Mouse (Mus musculus) forelimb bud, embryonic 11.5 days (tissue): ENCODE data around the gene 1700025C18Rik.

ENCODE experiments used
- DNase-seq: peaks from one replicate; pipeline ENCODE4 v3.0.0-alpha.2; 2012; ENCODE audit warnings: low read depth, low spot score

Gene 1700025C18Rik

GRCm38 (mm10) chr2:165078045-165078444, 12.5 kb downstream of the 1700025C18Rik start:
- DNase-seq, result no peak

DNA sequence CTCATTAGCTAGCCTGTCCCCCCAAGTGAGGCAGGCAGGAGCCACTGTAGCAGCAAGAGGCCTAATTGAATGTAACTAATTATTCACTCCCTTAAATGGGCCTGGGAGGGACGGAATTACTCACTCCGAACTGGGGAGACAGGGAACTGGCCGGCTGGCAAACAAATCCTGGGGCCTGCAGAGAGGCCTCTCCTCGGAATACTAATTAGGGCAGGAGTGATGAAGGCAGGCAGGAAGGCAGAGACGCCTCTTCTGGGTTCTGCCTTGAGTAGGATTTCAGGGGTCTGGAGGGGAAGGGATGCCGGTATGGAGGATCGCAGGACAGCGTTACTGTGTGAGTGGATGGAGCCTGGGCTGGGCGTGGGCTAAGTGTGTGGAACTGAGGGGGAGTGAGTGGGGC, 13.5 kb downstream of the 1700025C18Rik start:
- no peak for DNase-seq

DNA sequence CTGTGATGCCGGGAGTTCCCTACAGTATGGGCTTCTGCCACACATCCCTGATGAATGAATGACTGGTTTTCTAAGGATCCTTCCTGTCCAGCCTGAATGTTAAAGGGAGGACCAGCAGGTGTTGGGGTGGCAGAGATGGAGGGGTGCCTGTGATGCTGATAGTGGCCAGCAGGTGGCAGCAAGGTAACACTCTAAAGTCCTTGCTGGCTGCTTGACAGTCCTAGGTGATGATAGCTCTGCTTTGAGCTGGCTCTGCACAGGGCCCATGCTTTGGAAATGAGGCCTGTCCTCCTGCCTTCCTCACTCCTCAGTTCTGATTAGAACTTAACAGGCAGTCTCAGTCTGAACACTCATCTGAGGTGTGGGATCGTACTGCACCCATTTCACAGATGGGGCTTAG, 15.6 kb downstream of the 1700025C18Rik start:
- DNase-seq, result peak; percentile 81

DNA sequence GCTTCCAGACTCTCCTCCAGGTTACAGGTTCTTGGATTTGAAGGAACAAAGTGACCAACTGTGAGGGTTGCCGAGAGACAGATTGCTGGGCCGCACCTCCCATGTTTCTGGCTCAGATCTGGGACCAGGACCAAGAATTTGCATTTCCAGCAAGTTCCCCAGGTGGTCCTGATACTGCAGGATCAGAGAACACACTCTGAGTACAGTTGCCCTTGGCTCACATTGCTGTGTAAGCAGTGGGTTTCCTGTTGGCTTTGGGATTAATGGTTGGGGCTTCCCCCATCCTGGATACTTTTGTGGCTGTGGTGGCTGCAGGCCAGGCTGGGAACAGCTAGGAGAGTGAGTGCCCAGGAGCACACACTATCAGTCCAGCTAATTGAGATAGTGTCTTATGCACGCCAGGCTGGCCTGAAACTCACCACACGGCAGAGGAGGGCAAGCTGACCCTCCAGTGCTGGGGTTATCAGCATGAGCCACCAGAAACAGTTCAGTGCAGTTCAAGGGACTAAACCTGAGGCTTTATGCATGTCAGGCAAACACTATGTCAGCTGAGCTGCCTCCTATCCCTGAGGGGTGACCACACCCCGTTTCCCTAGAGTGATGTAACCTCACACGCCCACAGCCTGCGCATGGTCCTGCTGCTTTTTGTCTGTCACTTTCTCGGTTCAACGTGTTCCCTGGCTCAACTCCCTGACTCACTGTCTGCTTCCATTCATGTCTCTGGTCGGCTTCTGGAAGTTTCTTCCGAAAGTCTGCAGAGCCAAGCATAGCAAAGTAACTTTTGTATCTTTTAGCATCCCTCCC, 16.3 kb downstream of the 1700025C18Rik start:
- DNase-seq, result no peak

DNA sequence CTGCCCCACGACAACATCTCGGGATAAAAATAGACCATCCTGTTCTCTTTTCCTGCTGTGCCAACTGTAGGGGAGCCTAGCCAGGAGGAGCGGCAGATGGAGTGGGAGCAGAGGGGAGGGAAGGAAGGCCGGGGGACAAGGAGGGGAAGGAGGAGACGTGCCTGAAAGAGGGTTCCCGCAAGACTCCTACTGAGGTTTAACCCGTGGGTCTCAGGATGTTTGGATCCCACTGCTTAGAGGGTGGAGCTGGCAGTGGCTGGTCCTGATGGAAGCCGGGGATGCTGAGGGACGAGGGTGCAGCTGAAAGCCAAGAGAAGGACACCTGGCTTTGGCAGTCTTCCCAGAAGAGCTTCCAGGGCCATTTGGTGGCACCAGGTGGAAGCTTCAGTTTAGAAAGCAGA, 17.2 kb downstream of the 1700025C18Rik start:
- DNase-seq, result no peak

- DNase-seq, result peak; percentile 77
Observed at GRCm38 (mm10) chr2:165070096-165070816, 20.3 kb downstream of the 1700025C18Rik start.

GRCm38 (mm10) chr2:165068806-165069205, 21.7 kb downstream of the 1700025C18Rik start:
- no peak for DNase-seq

DNA sequence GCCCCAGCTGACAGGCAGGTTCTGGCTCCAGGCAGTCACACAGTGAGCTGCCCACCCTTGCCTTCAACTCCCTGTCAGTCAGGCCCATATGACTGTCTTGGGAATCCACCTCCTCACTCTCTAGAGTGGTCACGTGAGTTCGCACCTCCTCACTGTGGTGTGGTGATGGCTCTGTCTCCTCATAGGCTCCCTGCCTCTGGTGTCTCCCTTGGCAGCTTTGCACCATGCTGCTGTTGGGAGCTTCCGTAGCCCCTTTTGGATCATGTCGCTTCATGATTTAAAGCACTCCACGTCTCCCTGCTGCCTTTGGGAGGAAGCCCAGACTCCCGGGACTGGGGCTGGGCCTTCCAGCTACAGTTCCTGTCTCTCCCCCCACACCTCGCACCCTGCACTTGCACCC, 26.1 kb downstream of the 1700025C18Rik start:
- no peak for DNase-seq

DNA sequence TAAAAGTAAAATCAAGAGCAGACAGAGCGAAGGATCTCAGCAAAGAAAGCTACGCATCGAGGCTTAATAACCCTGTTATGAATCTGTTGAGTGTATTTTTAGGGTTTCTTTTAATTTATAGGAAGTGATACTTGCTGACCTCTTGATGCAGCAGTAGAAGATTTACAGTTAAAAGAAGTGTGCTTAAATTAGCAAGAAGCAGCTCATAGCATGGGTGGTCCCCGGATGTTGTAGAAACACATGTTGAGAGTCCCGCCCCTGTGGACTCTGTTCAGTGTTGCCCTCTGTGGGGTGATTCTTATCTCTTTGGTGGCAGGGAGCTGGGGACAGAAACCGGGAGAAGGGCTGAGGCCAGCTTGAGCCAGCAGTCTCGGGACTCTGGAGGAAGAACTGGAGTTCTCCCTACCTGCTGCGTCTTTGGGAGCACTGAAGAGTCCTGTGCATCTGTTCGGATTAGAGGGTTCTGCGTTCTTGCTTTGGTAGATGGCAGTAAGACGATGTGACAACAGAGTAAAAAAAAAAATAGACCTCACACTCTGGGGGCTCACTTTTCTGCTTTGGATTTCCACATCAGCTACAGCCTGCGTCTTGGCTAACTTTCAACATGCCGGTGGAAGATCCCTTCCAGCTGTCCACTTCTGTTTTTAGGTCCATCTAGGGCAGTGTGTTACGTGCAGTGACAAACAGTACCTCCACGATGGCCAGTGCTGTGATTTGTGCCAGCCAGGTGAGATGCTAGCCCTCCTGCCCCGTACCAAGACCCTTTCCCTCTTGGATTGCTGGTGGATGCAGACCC, 28.7 kb downstream of the 1700025C18Rik start:
- DNase-seq, result no peak

- no peak for DNase-seq
Observed at GRCm38 (mm10) chr2:165059961-165060360, 30.6 kb downstream of the 1700025C18Rik start.

- DNase-seq, result no peak
Observed at GRCm38 (mm10) chr2:165056377-165057085, 34.0 kb downstream of the 1700025C18Rik start.

DNA sequence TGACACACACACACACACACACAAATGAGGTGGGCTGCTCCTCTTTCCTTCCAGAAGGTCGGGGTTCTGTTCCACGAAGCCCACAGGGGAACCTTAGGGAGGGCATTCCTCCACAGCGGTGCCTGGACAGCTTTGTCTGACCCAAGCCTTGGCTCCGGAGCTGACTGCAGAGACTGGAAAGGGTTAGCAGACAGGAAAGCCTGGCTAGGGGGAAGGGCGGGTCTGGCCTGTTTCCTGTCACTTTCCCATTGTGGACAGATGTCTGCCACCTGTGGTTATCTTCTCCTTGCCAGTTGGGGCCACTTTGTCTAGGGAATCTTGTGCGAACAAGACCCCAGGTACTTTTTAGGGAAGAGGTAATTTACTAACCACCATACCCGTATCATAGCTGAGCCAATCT, 34.6 kb downstream of the 1700025C18Rik start:
- DNase-seq, result peak; percentile 43

DNA sequence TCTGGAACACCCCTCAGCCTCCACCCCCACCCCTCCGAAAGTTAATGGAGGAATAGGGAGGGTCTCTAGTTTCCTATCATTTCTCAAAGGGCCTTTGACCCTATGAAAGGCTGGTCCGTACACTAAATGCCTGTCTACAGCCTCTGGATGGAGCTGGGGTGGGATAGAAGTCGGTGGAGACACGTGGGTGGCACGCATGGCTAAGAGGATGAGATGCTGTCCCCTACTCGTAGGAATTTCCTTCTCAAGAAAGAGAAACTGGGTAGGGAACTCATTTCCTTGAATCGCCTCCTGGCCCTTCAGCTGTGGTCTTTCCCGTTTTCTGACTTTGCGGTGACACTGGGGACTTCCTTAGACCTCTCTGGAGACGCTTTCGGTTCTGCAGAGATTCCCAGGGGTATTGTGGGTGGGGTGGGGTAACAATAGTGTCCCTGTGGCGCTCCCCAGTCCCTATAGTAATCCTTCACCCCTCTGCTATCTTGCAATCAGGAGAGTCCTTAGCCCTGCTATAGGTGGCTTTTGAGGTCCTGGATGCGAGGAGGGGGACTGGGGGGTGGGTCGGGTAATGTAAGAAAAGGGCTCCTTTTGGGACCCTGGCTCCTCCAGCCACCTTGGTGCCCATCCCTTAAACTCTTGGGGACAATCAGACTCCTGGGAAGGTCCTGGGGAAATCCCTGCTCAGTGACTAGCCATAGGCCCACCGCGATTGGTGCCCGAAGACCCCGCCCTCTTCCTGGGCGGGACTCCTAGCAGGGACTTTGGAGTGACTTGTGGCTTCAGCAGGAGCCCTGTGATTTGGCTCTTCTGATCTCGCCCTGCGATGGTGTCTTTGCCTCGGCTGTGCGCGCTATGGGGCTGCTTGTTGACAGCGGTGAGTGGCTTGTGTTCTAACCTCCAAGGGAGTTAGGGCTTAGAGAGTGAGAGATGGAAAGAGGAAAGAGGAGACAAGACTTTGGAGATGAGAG, 35.4 kb downstream of the 1700025C18Rik start, which contains the start of gene Cd40:
TSS of gene Cd40 (plus strand) at position 740 of the 965 bp plus-strand sequence.
- DNase-seq, result peak; percentile 76

GRCm38 (mm10) chr2:165051566-165051965, 39.0 kb downstream of the 1700025C18Rik start:
- no peak for DNase-seq

- no peak for DNase-seq
Observed at GRCm38 (mm10) chr2:165050826-165051548, 39.6 kb downstream of the 1700025C18Rik start.

DNA sequence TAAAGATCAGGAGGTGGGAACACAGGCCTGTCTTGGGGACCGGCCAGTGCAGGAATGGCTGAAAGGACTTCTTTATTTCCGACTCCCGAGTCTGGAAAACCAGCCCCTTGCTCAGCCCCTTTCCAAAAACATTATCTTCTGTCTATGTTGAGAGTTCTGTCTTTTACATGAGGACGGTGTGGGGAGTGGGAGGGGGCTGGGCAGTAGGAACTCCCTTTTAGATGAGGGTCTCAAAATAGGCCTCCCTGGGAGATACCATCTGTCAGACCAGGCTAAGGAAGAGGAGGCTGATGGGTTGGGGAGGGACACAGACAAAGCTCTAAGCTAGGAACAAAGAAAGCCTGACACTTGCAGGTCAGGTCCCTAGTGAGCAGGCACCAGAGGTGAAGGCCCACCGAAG, 41.5 kb downstream of the 1700025C18Rik start:
- no peak for DNase-seq

- DNase-seq, result no peak
Observed at GRCm38 (mm10) chr2:165043729-165044128, 46.8 kb downstream of the 1700025C18Rik start.

GRCm38 (mm10) chr2:165043090-165043636, 47.4 kb downstream of the 1700025C18Rik start:
- peak; percentile 42 for DNase-seq

- DNase-seq, result no peak
Observed at GRCm38 (mm10) chr2:165042126-165042525, 48.4 kb downstream of the 1700025C18Rik start.
